Mouse (Mus musculus): ENCODE results near the gene Ddhd1.

GRCm38 (mm10) chr14:45544905-45545304 is 113.0 kb downstream of the Ddhd1 start:
- no peak for TF ChIP-seq GATA1 (IDR thresholded peaks at IDR 0.05; ENCODE audit: borderline replicate concordance, low read length)
- TF ChIP-seq CTCF (IDR thresholded peaks at IDR 0.05; ENCODE audit: low read depth, low read length) = no peak
- TF ChIP-seq POLR2AphosphoS5 (IDR thresholded peaks at IDR 0.05; ENCODE audit: insufficient replicate concordance, low read depth, low read length) = no peak
- TF ChIP-seq TAL1 (conservative IDR thresholded peaks at IDR 0.05; ENCODE audit: low read depth, low read length) = no peak
- TF ChIP-seq GATA2 (IDR thresholded peaks at IDR 0.05; ENCODE audit: borderline replicate concordance, low read depth, low read length) = no peak
